Mouse (Mus musculus): Measurements from ENCODE around the gene Nr0b2. TPM values are rescaled to one million over a fixed set of nuclear protein-coding genes. Genes with fewer than 3 reads are reported as not detected.
"Not testable (repeated sequence)": the region's sequence is repeated elsewhere in the genome, so short reads cannot be mapped to it uniquely, and the experiment has no call there.

Gene Nr0b2
- 0.39 TPM in 1 of 2 replicates, not detected in the other for polyA plus RNA-seq (2014; fragmentation: Nextera tagmentation; extraction: Ambion mirVana)

- TF ChIP-seq CTCF (IDR thresholded peaks at IDR 0.05; ENCODE audit: low read depth): no peak
- WGBS: 53% methylated on average over 10 of the region's 10 CpGs
- H3K4me3 ChIP-seq (ENCODE audit: low read depth, low read length): no peak within 1 kb of the TSS
- H3K36me3 ChIP-seq (ENCODE audit: insufficient read depth): no peaks in the 10 kb centered on the region
- H3K9ac ChIP-seq: no peak within 1 kb of the TSS; the same call in 1 of the 2 replicates
- H3K27me3 ChIP-seq (ENCODE audit: insufficient read depth, low read length): no peaks in the 10 kb centered on the region
- H3K4me1 ChIP-seq (ENCODE audit: insufficient read depth): no peaks in the 10 kb centered on the region
- H3K27ac ChIP-seq (ENCODE audit: low read depth): no peak within 1 kb of the TSS
- DNase-seq: no peak
- no peaks in the 10 kb centered on the region for H3K9me3 ChIP-seq (ENCODE audit: low read depth, low read length)
- H3K4me2 ChIP-seq: peak within 1 kb of the TSS; percentile 15; the same call in 1 of the 2 replicates
- ATAC-seq (ENCODE audit: insufficient read depth): no peak
Measured at GRCm38 (mm10) chr4:133552768-133553447, at the start of gene Nr0b2. Gene Nr0b2, plus strand, starts transcription at chr4:133553376.

DNA sequence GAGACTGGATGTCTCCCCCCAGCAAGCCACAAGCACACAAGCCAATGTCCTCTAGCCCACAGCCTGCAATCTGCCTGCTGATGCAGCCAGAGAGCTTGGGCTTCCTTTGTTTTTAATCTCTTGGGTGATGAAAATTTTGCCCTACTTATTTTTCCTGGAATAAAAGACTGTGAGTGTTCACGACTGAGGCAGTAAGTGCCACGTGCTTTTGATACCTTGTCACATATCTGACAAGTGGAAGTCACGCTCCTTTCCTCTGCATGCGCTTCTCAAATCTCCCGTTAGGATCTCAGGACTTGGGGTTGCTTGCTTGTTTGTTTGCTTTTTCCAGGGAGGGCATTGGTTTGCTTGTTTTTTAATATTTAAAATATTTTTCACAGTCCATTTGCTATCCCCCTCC is 48.9 kb upstream of the Nr0b2 start:
- H3K27me3 ChIP-seq (ENCODE audit: insufficient read depth, low read length): peaks cover 29% of the 10 kb centered on the region

DNA sequence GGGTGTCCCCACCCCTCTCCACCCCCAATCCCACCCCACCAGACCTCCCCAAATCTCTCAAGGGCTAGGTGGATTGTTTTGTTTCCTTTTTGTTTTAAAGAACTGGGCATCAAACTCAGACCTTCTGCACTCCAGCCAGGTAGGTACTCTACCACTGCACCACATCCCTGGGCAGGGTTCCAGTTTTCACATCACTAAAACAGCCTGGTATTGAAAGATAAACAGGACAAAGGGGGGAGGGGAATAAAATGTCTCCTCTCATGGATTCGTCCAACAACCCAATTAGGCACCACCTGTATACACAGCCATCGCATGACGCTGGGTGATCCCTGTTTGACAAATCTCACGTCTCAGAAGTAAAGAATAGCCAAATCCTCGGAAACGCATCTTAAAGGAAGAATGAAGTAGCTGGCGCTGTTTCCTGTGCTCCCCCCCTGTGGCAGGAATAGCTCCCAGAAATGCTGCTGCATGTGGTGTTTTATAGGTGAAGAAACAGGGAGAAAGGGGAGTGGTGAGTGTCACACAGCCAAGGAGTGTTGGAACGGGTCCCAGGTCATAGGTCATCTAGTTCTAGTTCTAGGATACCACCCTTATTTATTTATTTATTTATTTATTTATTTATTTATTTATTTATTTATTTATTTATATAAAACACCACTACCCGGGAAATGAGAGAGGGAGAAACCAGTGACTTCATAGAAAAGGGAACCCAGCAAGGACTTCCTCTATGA is 48.3 kb upstream of the Nr0b2 start:
- H3K4me1 ChIP-seq (ENCODE audit: insufficient read depth): no peaks in the 10 kb centered on the region
- no peaks in the 10 kb centered on the region for H3K36me3 ChIP-seq (ENCODE audit: insufficient read depth)
- H3K27me3 ChIP-seq (ENCODE audit: insufficient read depth, low read length): peaks cover 23% of the 10 kb centered on the region
- no peak for ATAC-seq (ENCODE audit: insufficient read depth)
- TF ChIP-seq CTCF (IDR thresholded peaks at IDR 0.05; ENCODE audit: low read depth): no peak
- no peak overlapping the region for H3K4me3 ChIP-seq (ENCODE audit: low read depth, low read length)
- no peak overlapping the region for H3K27ac ChIP-seq (ENCODE audit: low read depth)
- DNase-seq: no peak
- no peak overlapping the region for H3K9ac ChIP-seq
- no peak overlapping the region for H3K4me2 ChIP-seq
- WGBS: 53% methylated on average over 9 of the region's 9 CpGs
- no peaks in the 10 kb centered on the region for H3K9me3 ChIP-seq (ENCODE audit: low read depth, low read length)

More for the DNA sequence above, 48.9 kb upstream of the Nr0b2 start:
- Histone ChIP-seq H3K4me3 (ENCODE audit: low read depth, low read length) (no peak overlapping the region), H3K36me3 (ENCODE audit: insufficient read depth) (no peaks in the 10 kb centered on the region), H3K4me2 (no peak overlapping the region), H3K9me3 (ENCODE audit: low read depth, low read length) (no peaks in the 10 kb centered on the region), H3K9ac (no peak overlapping the region), H3K27ac (ENCODE audit: low read depth) (no peak overlapping the region), H3K4me1 (ENCODE audit: insufficient read depth) (no peaks in the 10 kb centered on the region)
- no peak for TF ChIP-seq CTCF (IDR thresholded peaks at IDR 0.05; ENCODE audit: low read depth)
- ATAC-seq (ENCODE audit: insufficient read depth) (no peak), DNase-seq (no peak)
- WGBS: 33% methylated on average over 5 of the region's 5 CpGs

GRCm38 (mm10) chr4:133506573-133506972 is 46.6 kb upstream of the Nr0b2 start:
- no peak for DNase-seq
- H3K9me3 ChIP-seq (ENCODE audit: low read depth, low read length): no peaks in the 10 kb centered on the region
- no peak overlapping the region for H3K27ac ChIP-seq (ENCODE audit: low read depth)
- 61% methylated on average over 5 of the region's 5 CpGs for WGBS
- no peak for TF ChIP-seq CTCF (IDR thresholded peaks at IDR 0.05; ENCODE audit: low read depth)
- H3K4me3 ChIP-seq (ENCODE audit: low read depth, low read length): no peak overlapping the region
- H3K4me2 ChIP-seq: no peak overlapping the region
- no peak overlapping the region for H3K9ac ChIP-seq
- no peaks in the 10 kb centered on the region for H3K36me3 ChIP-seq (ENCODE audit: insufficient read depth)
- no peak for ATAC-seq (ENCODE audit: insufficient read depth)
- H3K27me3 ChIP-seq (ENCODE audit: insufficient read depth, low read length): peaks cover 7% of the 10 kb centered on the region
- H3K4me1 ChIP-seq (ENCODE audit: insufficient read depth): no peaks in the 10 kb centered on the region

GRCm38 (mm10) chr4:133508990-133509389 is 44.2 kb upstream of the Nr0b2 start:
- Histone ChIP-seq H3K27me3 (ENCODE audit: insufficient read depth, low read length) (no peaks in the 10 kb centered on the region), H3K4me2 (no peak overlapping the region), H3K9me3 (ENCODE audit: low read depth, low read length) (no peaks in the 10 kb centered on the region), H3K4me3 (ENCODE audit: low read depth, low read length) (no peak overlapping the region), H3K9ac (no peak overlapping the region), H3K36me3 (ENCODE audit: insufficient read depth) (no peaks in the 10 kb centered on the region), H3K27ac (ENCODE audit: low read depth) (no peak overlapping the region), H3K4me1 (ENCODE audit: insufficient read depth) (no peaks in the 10 kb centered on the region)
- 81% methylated on average over 7 of the region's 7 CpGs for WGBS
- no peak for TF ChIP-seq CTCF (IDR thresholded peaks at IDR 0.05; ENCODE audit: low read depth)
- no peak for DNase-seq
- no peak for ATAC-seq (ENCODE audit: insufficient read depth)

DNA sequence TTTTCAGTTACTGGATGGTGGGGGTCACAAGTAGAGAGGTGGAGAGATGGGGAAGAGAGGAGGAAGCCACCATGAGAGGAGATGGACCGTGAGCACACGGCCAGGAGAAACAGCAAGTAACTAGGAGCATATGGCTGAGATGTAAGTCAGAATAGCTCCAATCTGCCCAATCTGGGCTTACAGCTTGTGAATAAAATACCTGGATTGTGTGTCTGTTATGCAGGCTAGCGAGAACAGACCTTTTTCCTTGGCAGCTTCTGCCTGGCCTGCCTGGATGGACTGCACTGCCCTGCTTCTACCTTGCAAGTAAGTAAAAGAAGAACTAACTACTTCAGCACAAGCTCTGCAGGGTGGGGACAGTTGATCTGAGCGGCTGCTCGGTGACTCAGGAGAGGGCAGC is 42.1 kb upstream of the Nr0b2 start:
- H3K4me2 ChIP-seq: no peak overlapping the region
- H3K36me3 ChIP-seq (ENCODE audit: insufficient read depth): no peaks in the 10 kb centered on the region
- H3K27me3 ChIP-seq (ENCODE audit: insufficient read depth, low read length): no peaks in the 10 kb centered on the region
- no peak overlapping the region for H3K9ac ChIP-seq
- 78% methylated on average over 5 of the region's 5 CpGs for WGBS
- no peaks in the 10 kb centered on the region for H3K9me3 ChIP-seq (ENCODE audit: low read depth, low read length)
- no peaks in the 10 kb centered on the region for H3K4me1 ChIP-seq (ENCODE audit: insufficient read depth)
- no peak for ATAC-seq (ENCODE audit: insufficient read depth)
- no peak overlapping the region for H3K4me3 ChIP-seq (ENCODE audit: low read depth, low read length)
- no peak overlapping the region for H3K27ac ChIP-seq (ENCODE audit: low read depth)
- DNase-seq: no peak
- TF ChIP-seq CTCF (IDR thresholded peaks at IDR 0.05; ENCODE audit: low read depth): no peak

GRCm38 (mm10) chr4:133512511-133512910 is 40.7 kb upstream of the Nr0b2 start:
- not testable (repeated sequence) for H3K27ac ChIP-seq (ENCODE audit: low read depth); H3K36me3 ChIP-seq (ENCODE audit: insufficient read depth); H3K9me3 ChIP-seq (ENCODE audit: low read depth, low read length); ATAC-seq (ENCODE audit: insufficient read depth); H3K9ac ChIP-seq; DNase-seq; H3K4me2 ChIP-seq; H3K4me3 ChIP-seq (ENCODE audit: low read depth, low read length); H3K4me1 ChIP-seq (ENCODE audit: insufficient read depth); H3K27me3 ChIP-seq (ENCODE audit: insufficient read depth, low read length)
- WGBS: 36% methylated on average over 4 of the region's 5 CpGs

Data from lung, embryonic 14.5 days (tissue).